Mouse (Mus musculus) E14TG2a.4 (cell line): ENCODE measurements around the gene Tmem30c.

Source experiments
- CTCF ChIP-seq: conservative IDR thresholded peaks from 2 replicates; pipeline ENCODE4 v1.5.1; 2014; ENCODE audit warnings: low read length
- POU5F1 ChIP-seq: IDR thresholded peaks from 2 replicates; pipeline ENCODE4 v1.6.1; 2014; ENCODE audit warnings: low read length, borderline replicate concordance

DNA sequence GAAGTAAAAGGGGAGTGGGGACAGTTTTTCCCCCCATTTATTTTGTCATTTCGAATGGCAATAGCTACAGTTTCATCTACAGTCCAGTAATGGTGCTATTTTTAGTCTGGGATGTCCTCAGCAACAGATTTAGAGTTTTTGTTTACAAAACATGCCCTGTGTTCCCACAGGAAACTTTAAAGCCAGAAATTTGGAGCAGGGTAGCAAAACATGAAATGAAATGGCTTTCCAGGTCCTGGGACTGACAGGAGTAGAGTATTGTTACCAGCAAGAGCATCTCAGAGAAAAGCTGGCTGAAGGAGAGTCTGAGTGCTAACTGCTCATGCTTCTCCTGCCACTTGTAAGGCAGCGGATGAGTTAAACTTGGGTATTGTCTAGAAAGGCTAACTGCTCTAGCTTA, 37.4 kb upstream of the Tmem30c start:
- no peak for TF ChIP-seq CTCF
- no peak for TF ChIP-seq POU5F1
